Mouse (Mus musculus): Measurements from ENCODE around the gene Col5a3.

- TF ChIP-seq GATA1 (IDR thresholded peaks at IDR 0.05; ENCODE audit: borderline replicate concordance, low read length) (no peak), FLI1 (IDR thresholded peaks at IDR 0.05; ENCODE audit: low read length) (no peak)
Observed at GRCm38 (mm10) chr9:20743946-20744738, 70.7 kb downstream of the Col5a3 start.
